Mouse (Mus musculus) T-cell, adult 2 months (primary cell): ENCODE data around the gene 2410002F23Rik.
"Not testable (repeated sequence)": the region's sequence is repeated elsewhere in the genome, so short reads cannot be mapped to it uniquely, and the experiment has no call there.

Experiments used
- DNase-seq: peaks from one replicate; pipeline ENCODE4 v3.0.0; 2022; ENCODE audit warnings: low spot score

2410002F23Rik gene

DNA sequence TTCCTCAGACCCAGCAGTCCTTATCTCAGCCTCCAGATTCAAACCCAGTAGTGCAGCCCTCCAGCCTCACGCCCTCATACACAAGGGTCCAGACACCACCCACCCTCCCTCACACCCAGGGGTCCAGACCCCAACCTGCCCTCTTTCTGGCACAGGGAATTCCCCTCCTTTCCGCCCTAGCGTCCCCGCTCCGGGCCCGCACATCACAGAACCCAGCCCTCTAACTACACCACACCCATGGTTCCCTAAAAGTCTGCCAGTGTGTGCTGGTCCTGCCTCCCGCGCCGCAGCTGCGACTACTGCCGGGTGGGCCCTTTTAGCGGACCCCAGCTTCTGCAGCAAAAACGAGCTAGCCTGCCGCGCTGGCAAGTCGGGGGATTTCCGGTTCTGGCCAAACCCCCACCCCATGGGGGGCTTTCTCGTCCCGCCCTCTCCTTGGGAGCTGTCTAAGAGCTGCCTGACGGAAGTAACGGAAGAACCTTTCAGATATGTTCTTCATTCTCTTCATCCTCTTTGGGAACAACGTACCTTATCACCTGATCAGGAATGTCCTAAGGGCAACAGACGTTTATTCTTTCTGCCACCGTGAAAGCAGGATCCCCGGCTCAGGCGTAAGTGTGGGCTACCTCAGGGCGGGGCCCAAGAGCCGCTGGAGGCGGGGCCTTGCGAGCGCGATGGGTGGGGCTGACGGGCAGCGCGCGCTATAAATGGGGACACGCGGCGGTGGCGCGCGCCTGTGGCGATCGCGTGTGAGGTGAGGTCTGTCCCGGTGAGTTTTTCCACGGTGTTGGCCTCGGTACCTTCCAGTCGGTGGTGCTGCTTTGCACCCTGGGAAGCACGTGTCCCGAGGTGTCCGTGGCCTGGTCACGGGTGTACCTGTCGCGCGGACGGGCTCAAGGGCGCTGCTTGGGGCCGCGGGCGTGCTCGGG is at the start of gene 2410002F23Rik, which contains the start of gene 1700028J19Rik:
Gene 2410002F23Rik, plus strand, starts transcription at position 668 of the 929 bp plus-strand sequence.
Gene 1700028J19Rik, minus strand, starts transcription at position 641 of the 929 bp plus-strand sequence.
- peak; percentile 88 for DNase-seq

DNA sequence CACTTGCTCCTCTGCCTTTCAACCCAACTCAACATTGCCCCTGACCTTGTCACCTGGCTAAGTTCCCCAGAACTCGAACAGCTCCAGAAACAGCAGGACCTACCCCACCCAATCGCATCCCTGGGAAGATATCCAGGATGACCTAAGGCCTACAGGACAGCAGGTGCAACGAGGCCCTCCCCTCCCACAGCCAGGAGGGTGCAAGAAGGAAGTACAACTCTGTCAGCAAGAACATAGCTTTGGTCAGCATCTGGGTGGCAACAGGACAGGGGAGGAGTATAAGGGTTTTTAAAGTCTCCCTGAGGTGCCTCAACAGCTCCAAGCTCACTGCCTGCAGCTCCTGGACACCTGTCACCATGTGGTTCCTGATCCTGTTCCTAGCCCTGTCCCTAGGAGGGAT is 48.6 kb upstream of the 2410002F23Rik start, which contains the start of gene Klk1b3:
Gene Klk1b3, plus strand, starts transcription at position 301 of the 400 bp plus-strand sequence.
- DNase-seq, result no peak

DNA sequence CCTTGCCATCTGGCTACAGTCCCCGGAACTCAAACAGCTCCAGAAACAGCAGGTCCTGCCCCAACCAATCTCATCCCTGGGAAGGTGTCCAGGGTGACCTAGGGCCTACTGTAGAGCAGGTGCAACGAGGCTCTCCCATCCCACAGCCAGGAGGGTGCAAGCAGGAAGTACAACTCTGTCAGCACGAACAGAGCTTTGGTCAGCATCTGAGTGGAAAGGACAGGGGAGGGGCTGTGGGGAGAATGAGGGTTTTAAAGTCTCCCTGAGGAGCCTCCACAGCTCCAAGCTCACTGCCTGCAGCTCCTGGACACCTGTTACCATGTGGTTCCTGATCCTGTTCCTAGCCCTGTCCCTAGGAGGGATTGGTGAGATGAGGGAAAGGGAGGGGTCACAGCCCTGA is 39.4 kb upstream of the 2410002F23Rik start, which contains the start of gene Klk1b4:
Gene Klk1b4, plus strand, starts transcription at position 301 of the 400 bp plus-strand sequence.
- not testable (repeated sequence) for DNase-seq

DNA sequence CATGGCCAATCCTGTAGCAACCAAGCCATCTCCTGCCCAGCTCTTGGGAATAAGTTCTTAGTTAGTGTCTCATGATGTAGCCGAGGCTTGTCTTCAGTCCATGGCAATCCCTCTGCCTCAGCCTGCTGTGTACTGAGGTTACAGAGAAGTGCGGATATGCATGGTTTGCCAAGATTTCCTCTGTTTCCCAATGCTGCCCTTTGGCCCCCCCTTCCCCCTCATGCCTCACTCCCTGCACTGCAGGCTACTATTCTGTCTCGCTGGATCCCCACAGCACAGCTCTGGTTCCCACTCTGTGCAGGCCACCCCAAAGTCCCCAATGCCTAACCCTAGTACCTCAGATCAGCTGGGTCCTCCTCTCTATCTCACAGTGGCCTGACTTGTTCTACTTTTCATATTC is 38.2 kb upstream of the 2410002F23Rik start:
- no peak for DNase-seq

DNA sequence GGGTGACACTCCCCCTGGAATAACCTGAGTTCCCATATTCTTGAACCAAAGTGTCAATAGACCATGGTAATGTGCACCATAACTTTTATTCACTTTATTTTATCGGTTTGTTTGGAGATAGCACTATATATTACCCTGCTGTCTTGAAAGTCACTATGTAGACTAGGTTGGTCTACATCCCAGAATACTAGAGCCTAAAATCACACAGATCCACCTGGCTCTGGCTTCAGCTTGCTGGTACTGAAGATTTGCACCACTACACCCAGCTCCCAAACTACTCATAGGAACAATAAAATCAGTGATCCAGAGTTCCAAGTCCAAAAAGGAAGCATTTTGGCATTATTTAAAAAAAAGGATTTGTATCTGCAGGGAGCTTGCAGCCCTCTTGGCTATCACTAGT is 30.9 kb upstream of the 2410002F23Rik start, which contains the start of gene Klk1b5:
Gene Klk1b5, plus strand, starts transcription at position 301 of the 400 bp plus-strand sequence.
- DNase-seq, result no peak

DNA sequence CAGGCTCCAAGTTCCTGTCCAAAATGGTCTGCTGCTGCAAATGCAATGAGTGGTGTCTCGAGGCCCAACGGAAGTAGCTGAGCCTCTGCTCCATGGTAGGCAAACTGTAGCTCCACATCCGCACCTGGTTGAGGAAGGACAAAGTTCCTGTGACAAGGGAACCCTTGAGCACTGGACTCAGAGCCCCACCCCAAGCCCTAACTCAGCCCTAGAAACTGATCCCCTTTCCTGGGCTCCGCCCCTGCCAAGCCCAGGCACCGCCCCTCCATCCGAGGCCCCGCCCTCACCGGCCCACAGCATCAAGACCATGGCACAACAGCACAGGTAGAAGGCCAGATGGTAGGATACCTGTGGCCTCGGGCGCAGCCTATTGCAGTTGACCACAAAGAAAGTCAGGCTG is 24.9 kb upstream of the 2410002F23Rik start:
- DNase-seq, result not testable (repeated sequence)

DNA sequence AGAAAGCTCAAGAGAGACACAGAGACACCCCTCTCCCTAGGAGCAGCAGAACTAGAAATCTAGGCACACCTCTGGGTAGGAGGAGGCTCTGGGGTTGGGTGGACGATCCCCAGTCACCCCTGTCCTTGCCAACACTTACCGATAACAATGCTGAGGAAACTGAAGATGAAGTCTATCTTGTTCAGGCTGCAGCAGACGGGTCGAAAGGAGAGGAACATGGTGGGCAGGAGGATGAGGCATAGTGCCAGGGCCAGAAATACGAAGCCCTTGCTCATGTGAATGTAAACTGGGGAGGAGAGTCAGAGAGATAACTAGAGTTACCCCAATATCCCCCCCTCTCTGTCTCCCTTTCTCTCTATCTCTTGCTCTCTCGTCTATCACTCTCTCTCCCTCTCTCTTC is 24.2 kb upstream of the 2410002F23Rik start:
- not testable (repeated sequence) for DNase-seq

DNA sequence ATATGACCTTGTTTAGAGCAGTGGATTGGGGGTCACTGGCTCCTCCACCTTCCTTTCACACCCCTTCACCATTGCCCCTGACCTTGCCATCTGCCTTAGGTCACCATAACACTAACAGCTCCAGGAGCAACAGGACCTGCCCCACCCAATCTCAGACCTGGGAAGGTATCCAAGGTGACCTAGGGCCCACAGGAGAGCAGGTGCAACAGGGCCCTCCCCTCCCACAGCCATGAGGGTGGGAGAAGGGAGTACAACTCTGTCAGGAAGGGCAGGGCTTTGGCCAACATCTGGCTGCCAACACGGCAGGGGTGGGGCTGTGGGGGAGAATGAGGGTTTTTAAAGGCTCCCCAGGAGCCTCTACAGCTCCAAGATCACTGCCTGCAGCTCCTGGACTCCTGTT is 21.4 kb upstream of the 2410002F23Rik start, which contains the start of gene Klk1:
Gene Klk1, plus strand, starts transcription at position 285 of the 400 bp plus-strand sequence.
- no peak for DNase-seq

DNA sequence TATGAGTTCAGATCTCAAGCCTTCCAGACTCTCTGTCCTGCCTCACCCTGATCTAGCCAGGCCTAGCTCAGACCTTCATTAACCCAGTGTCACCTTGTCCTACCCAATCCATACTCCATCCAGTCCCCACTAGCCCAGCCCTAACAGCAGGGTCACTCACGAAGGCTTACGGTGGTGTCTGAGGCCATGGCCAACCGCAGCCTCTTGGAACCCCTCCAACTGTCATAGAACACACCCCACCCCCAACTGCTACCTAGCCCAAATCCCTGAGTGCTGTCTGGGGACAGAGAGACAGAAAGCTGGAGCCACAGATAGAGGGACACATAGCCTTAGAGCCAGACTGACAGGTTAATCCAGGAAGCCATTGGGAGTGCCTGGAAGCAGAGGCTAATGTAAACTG is 10.6 kb upstream of the 2410002F23Rik start, which contains the start of gene Gm36864:
Gene Gm36864, plus strand, starts transcription at position 269 of the 400 bp plus-strand sequence.
- no peak for DNase-seq

DNA sequence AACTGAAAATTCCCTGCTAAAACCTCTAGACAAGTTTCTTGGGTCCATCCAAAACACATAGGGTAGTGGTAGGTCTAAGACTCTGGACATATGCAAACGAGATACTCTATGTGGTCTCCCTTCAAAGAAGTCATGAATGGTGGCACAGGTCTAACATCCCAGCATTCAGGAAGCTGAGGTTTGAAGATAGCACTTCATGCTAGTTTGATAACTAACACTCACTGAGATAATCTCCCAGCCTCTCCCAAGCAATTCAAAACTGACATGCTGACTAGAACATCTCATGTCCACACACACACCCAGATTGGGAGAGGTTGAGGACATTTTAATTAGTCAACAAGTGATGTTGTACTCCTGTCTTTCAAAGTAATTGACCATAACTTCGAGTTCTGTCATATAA is 6.6 kb upstream of the 2410002F23Rik start:
- no peak for DNase-seq

DNA sequence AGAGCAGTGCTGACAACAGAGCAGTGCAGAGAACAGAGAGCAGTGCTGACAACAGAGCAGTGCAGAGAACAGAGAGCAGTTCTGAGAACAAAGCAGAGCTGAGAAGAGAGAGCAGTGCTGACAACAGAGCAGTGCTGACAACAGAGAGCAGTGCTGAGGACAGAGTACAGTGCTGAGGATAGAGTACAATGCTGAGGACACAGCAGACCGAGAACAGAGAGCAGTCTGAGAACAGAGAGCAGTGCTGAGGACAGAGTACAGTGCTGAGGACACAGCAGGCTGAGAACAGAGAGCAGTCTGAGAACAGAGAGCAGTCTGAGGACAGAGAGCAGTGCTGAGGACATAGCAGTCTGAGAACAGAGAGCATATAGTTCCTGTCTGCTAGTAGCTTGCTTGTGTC is 5.8 kb upstream of the 2410002F23Rik start:
- DNase-seq, result no peak

DNA sequence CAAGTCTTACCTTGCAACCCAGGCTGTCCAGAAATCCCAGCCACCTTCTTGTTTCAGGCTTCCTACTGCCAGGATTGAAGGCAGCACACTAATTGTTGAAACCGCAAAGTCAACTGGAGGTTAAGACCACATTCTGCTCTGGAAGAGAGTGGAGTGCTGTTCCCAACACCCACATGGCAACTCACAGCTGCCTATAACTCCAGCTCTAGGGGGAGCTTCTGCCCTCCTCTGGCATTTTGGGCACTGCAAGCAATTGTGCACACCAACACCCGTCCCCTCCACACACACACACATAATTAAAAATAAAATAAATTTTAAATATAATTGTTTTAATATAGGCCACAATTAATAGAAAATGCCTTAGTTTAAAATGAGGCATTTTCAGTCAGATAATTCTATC is 5.4 kb upstream of the 2410002F23Rik start:
- DNase-seq, result no peak

DNA sequence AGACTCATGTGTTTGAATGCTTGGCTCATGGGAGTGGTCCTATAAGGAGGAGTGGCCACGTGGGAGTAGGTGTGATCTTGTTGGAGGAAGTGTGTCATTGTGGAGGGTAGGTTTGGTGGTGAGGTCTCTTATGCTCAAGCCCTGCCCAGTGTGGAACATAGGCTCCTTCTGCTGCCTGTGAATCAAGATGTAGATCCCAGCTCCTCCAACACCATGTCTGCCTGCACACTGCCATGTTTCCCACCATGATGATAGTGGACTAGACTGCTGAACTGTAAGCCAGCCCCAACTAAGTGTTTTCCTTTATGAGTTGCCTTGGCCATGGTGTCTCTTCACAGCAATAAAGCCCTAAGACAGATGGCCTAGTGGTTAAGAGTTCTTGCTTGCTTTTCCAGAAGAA is 2.4 kb upstream of the 2410002F23Rik start:
- DNase-seq, result no peak

DNA sequence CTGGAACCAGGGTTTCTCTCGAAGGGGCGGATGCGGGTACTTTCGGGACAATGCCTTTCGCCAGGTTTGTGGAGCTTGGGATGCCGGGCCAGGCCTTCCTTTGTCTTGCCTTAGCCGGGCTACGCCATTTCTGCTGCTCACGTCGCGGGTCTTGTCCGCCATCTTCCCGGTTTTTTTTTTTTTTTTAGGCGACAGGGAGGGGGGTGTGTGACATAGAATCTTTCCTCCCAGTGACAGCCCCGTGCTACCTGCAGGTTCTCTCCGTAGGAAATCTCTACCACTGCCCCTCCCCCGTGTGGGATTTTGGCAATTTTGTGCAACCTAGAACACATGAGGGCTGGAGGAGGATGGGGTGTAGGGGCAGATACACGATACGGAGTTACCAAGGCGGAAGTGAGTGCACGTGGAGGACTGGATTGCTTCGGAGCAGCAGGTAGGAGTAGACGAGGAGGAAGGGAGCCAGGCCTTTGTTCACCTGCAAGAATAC is 505 bp downstream of the 2410002F23Rik start:
- DNase-seq, result peak; percentile 59

DNA sequence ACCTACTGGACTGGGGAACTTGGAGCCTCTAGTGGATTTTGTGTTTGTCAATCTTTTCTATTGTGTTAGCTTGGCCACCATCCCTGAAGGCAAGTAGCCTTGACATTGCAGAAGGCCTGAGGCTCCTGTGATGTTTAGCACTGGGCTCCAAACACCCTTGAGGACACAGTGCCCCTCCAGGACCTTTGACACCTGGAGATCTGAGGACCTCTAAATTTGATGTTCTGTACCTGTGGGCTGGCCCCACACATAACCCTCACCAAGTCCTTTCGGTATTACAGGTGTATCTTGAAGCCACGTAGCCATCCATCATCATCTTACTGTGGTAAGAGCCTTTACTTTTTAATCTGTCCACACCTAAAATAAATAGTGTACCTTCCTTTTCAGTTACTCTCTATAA is 1.4 kb downstream of the 2410002F23Rik start:
- DNase-seq, result no peak

DNA sequence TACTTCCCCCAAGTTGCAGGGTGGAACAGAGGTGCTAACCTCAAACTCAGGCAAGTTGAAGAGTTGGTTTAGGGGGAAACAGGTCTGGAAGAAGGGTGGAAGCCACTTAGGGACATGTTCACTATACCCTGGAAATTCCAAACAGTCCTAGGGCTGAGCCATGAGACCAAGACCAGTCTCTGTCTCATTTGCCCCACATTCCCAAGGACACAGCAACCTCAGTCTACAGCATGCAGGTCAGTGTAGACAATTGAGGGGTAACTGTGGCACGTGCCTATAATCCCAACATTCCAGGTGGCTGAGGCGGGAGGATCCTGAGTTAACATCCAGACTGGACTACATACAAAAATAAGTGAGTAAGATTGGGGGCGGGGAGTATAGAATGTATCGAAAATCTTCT is 2.7 kb downstream of the 2410002F23Rik start:
- DNase-seq, result no peak

DNA sequence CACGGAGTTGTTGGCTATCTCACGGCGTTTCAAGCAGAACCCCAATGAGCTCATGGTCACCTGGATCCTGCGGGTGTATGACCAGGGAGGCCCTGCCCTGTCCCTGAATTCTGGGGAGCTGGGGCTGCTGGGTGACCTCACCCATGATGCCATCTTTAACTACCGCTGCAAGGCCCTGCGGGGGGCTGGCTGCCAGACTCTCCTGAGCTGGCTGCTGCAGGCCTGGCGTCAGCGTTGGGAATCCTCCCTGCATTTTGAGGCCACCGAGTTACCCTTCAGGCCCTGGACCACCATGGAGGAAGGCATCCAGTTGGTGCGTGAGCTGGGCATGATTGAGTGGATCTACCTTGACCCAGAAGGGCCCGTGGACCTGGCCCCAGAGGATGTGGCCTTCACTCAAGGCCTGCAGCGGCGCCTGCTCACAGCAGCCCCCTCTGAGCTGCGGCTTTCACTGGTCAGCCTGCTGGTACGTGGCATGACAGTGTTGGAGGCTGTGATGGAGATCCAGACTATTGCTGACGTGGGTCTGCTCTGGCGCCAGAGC is 4.3 kb downstream of the 2410002F23Rik start:
- DNase-seq, result not testable (repeated sequence)

DNA sequence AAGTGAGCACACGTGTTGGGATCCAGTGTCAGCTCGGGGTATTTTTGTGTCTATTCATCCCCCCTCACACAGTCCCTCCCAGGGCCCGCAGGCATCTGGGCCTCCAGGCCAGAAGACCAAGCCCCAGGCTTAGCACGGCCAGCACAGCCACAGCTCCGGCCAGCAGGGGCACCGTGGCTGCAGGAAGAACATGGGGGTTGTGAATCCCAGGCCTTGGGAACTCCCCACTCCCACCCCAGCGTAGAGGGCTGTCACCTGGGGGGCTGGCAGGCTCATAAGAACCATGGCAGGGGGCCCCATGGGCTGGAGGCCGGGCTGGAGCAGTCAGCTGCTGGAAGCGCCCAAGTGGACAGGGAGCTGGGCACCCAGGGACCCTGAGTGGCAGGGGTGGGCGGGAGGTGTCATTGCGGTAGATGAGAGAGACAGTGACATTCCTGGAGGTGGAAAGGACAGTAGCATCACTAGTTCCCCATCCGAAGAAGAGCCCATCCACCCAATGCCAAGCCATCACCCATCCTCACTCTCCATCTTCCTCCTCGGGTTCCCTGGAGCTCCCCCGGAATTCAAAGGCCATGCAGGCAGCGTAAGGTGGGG is 6.6 kb downstream of the 2410002F23Rik start:
- no peak for DNase-seq

DNA sequence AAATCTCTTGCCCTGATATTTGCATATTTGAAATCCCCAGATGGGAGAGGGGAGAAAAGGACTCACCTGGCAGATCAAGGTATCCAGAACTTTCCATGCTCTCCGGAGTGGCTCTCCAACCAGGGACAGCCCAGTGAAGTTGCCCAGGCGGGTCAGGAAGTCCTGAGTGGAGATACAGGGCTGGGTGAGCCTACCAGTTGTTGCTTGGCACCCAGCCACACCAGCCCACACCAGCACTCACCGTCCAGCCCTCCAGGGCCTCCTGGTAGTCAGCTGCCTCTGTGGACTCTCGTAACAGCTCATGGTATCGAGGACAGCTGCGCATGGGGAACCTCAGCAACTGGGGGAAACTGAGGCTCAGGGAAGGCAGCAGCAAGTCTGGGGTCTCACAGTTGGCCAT is 8.4 kb downstream of the 2410002F23Rik start:
- no peak for DNase-seq

DNA sequence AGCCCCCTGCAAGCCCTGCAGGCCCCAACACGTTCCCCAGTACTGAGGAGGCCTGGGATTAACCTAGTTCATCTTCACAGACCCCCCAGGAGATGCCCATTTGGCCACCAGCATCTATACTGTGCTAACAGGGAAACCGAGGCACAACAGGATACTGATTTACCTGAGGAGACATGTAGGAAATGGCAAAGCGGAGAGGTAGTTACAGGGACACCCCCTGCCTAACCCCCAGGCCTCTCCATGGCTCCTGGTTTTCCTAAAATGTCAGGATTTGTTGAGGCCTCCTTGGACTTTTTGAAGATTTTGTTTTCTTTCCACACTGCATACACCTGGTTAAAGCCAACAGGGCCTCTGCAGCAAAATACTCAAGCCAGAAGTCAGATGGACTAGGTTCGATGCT is 10.8 kb downstream of the 2410002F23Rik start, which contains the start of gene Acp4:
Gene Acp4, minus strand, starts transcription at position 101 of the 400 bp plus-strand sequence.
- no peak for DNase-seq

DNA sequence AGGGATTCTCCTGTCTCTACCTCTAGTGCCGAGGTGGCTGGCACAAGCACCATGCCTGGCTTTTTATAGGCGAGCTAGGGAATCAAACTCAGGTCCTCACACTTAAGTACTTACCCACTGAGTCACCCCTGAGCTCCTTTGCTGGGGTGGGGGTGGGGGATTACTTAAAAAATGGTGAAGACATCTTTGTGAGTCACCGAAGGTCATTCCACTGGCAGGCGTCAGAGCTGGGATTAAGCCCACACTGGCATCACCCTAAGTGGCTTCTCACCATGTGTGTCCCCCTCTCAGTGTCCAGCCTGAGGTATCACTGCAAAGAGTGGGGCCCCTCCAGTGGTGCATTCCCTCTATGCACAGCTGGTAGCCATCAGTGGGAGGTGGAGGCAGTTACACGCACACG is 13.9 kb downstream of the 2410002F23Rik start:
- no peak for DNase-seq

DNA sequence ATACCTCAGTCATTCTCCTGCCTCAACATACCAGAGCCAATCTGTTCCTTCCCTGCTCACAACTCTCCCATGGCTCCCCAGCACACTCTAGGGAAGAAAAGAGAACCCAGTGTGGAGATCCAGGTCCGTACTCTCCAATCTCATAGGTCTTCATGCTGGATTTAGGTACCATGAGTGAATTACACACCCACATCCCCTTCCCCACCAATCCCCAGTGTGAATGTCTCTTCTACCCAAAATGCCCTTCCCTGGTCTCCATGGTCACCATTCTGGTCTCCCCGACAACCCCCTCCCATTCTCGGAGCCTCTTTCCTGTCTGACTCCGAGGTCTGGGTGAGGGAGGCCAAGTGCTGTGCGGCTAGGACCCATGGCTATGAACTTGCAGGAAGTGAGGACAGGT is 14.6 kb downstream of the 2410002F23Rik start, which contains the start of gene Gm15517:
Gene Gm15517, plus strand, starts transcription at position 301 of the 400 bp plus-strand sequence.
- no peak for DNase-seq
